Mouse (Mus musculus): ENCODE measurements around the gene Kif28. TPM values are rescaled to one million over a fixed set of nuclear protein-coding genes. Genes with fewer than 3 reads are reported as not detected.
"Not testable (repeated sequence)": the region's sequence is repeated elsewhere in the genome, so short reads cannot be mapped to it uniquely, and the experiment has no call there.

Kif28 gene
- polyA plus RNA-seq, 1 experiment from 2014 or later: not detected

- no peaks in the 10 kb centered on the region for H3K9me3 ChIP-seq
- H3K27me3 ChIP-seq: no peaks in the 10 kb centered on the region
- no peak for ATAC-seq (ENCODE audit: low FRiP score)
- 74% methylated on average over 5 of the region's 5 CpGs for WGBS
- peaks cover 28% of the 10 kb centered on the region for H3K36me3 ChIP-seq (replicated peaks)
- H3K27ac ChIP-seq: no peak overlapping the region
- H3K4me1 ChIP-seq: no peaks in the 10 kb centered on the region
- H3K4me3 ChIP-seq (replicated peaks): no peak overlapping the region
- H3K9ac ChIP-seq: no peak overlapping the region
- H3K4me2 ChIP-seq: no peak overlapping the region
Observed at GRCm38 (mm10) chr1:179688914-179689313, 56.2 kb downstream of the Kif28 start.

- H3K36me3 ChIP-seq (replicated peaks): peaks cover 33% of the 10 kb centered on the region
- H3K4me1 ChIP-seq: no peaks in the 10 kb centered on the region
- H3K9me3 ChIP-seq: no peaks in the 10 kb centered on the region
- no peaks in the 10 kb centered on the region for H3K27me3 ChIP-seq
- H3K4me3 ChIP-seq (replicated peaks): no peak overlapping the region
- WGBS: 86% methylated on average over 6 of the region's 6 CpGs
- no peak for ATAC-seq (ENCODE audit: low FRiP score)
- H3K4me2 ChIP-seq: no peak overlapping the region
- no peak overlapping the region for H3K9ac ChIP-seq
- no peak overlapping the region for H3K27ac ChIP-seq
Observed at GRCm38 (mm10) chr1:179688415-179688814, 56.7 kb downstream of the Kif28 start.

DNA sequence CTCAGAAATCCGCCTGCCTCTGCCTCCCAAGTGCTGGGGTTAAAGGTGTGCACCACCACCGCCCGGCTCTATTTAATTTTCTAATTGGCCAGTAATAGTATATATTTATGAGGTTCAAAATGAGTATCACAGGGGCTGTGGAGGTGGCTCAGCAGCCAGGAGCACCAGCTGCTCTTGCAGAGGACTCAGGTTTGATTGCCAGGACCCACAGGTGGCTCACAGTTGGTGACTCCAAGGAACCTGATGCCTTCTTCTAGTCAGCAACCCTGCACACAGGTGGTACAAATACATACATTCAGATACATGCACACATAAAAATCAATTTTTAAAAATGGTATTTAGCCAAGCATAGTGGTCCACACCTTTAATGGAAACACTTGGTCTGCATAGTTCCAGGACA lies 57.1 kb downstream of the Kif28 start:
- H3K36me3 ChIP-seq (replicated peaks): peaks cover 38% of the 10 kb centered on the region
- ATAC-seq (ENCODE audit: low FRiP score): no peak
- H3K4me3 ChIP-seq (replicated peaks): no peak overlapping the region
- WGBS: 94% methylated on average over 3 of the region's 3 CpGs
- H3K27me3 ChIP-seq: no peaks in the 10 kb centered on the region
- no peaks in the 10 kb centered on the region for H3K4me1 ChIP-seq
- no peak overlapping the region for H3K4me2 ChIP-seq
- H3K9ac ChIP-seq: no peak overlapping the region
- H3K27ac ChIP-seq: no peak overlapping the region
- no peaks in the 10 kb centered on the region for H3K9me3 ChIP-seq

- 88% methylated on average over 1 of the region's 1 CpGs for WGBS
- Histone ChIP-seq H3K4me2 (no peak overlapping the region), H3K9ac (no peak overlapping the region), H3K27ac (no peak overlapping the region), H3K9me3 (no peaks in the 10 kb centered on the region), H3K27me3 (no peaks in the 10 kb centered on the region), H3K4me3 (replicated peaks) (no peak overlapping the region), H3K4me1 (no peaks in the 10 kb centered on the region), H3K36me3 (replicated peaks) (peaks cover 42% of the 10 kb centered on the region)
- ATAC-seq (ENCODE audit: low FRiP score): no peak
Observed at GRCm38 (mm10) chr1:179687305-179687704, 57.8 kb downstream of the Kif28 start.

- Histone ChIP-seq H3K4me1 (no peaks in the 10 kb centered on the region), H3K27me3 (no peaks in the 10 kb centered on the region), H3K27ac (no peak overlapping the region), H3K4me2 (no peak overlapping the region), H3K9ac (no peak overlapping the region), H3K9me3 (no peaks in the 10 kb centered on the region), H3K36me3 (replicated peaks) (peaks cover 47% of the 10 kb centered on the region), H3K4me3 (replicated peaks) (no peak overlapping the region)
- no peak for ATAC-seq (ENCODE audit: low FRiP score)
- WGBS: 94% methylated on average over 5 of the region's 5 CpGs
Observed at GRCm38 (mm10) chr1:179686781-179687180, 58.3 kb downstream of the Kif28 start.

GRCm38 (mm10) chr1:179686348-179686747 lies 58.7 kb downstream of the Kif28 start:
- WGBS: 94% methylated on average over 6 of the region's 6 CpGs
- H3K27me3 ChIP-seq: no peaks in the 10 kb centered on the region
- H3K36me3 ChIP-seq (replicated peaks): peaks cover 50% of the 10 kb centered on the region
- no peak for ATAC-seq (ENCODE audit: low FRiP score)
- no peak overlapping the region for H3K27ac ChIP-seq
- H3K4me2 ChIP-seq: no peak overlapping the region
- no peak overlapping the region for H3K9ac ChIP-seq
- no peaks in the 10 kb centered on the region for H3K4me1 ChIP-seq
- no peak overlapping the region for H3K4me3 ChIP-seq (replicated peaks)
- no peaks in the 10 kb centered on the region for H3K9me3 ChIP-seq

DNA sequence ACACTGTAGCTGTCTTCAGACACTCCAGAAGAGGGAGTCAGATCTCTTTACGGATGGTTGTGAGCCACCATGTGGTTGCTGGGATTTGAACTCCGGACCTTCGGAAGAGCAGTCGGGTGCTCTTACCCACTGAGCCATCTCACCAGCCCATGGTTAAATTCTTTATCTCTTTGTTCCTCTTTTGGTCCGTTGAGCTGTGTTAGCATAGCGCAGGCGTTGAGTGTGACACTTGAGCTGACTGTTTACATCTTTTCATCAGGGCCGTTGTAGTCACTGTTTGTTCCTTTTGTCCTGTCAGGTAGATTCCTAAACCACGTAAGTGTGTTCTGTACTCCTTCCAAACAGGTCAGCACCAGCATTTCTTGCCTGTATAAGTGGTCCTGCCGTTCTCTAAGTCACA lies 62.3 kb downstream of the Kif28 start:
- not testable (repeated sequence) for H3K4me1 ChIP-seq; ATAC-seq (ENCODE audit: low FRiP score); H3K4me2 ChIP-seq; H3K4me3 ChIP-seq (replicated peaks); H3K9me3 ChIP-seq; H3K27ac ChIP-seq; H3K27me3 ChIP-seq; H3K9ac ChIP-seq
- WGBS: 90% methylated on average over 10 of the region's 10 CpGs
- H3K36me3 ChIP-seq (replicated peaks): peaks cover 73% of the 10 kb centered on the region

DNA sequence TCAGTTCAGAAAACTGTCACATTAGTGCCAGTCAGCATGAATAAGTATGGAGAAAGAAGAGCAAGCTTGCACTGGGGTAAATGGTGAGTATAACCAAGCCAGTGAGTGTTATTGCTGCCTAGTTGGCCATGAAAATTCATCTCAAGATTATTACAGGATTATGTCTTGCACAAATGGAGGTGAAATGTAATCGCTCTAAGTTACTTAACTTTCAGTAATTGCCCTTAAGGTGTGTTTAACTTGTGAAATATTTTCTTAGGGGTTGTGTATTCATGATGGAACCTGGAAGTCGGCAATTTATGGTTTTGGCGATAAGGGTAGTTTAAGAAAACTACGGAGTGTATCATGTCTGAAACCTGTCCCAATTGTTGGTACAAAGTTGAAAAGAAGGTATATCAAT lies 65.7 kb downstream of the Kif28 start:
- H3K4me1 ChIP-seq: no peaks in the 10 kb centered on the region
- ATAC-seq (ENCODE audit: low FRiP score): no peak
- no peak overlapping the region for H3K9ac ChIP-seq
- no peak overlapping the region for H3K4me3 ChIP-seq (replicated peaks)
- WGBS: 95% methylated on average over 4 of the region's 4 CpGs
- H3K9me3 ChIP-seq: no peaks in the 10 kb centered on the region
- H3K27ac ChIP-seq: no peak overlapping the region
- H3K36me3 ChIP-seq (replicated peaks): peaks cover 66% of the 10 kb centered on the region
- no peak overlapping the region for H3K4me2 ChIP-seq
- H3K27me3 ChIP-seq: no peaks in the 10 kb centered on the region

DNA sequence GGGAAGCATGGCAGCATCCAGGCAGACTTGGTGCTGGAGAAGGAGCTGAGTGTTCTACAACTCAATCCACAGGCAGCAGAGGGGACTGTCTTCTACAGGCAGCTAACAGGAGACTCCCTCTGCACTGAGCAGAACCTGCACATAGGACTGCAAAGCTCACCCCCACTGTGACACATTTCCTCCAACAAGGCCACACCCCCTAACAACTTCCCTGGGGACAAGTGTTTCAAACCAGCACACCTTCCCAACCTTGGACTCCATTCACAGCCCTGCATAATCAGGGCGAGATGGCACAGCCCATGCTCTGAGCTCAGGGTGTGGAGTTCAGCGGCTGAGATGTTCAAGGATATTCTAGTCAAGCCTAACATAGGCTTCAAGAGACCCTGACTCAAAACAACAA lies 68.0 kb downstream of the Kif28 start:
- H3K9ac ChIP-seq: no peak overlapping the region
- H3K4me1 ChIP-seq: no peaks in the 10 kb centered on the region
- H3K4me2 ChIP-seq: no peak overlapping the region
- no peak overlapping the region for H3K27ac ChIP-seq
- no peaks in the 10 kb centered on the region for H3K9me3 ChIP-seq
- no peak overlapping the region for H3K4me3 ChIP-seq (replicated peaks)
- WGBS: 95% methylated on average over 2 of the region's 2 CpGs
- H3K36me3 ChIP-seq (replicated peaks): peaks cover 67% of the 10 kb centered on the region
- no peaks in the 10 kb centered on the region for H3K27me3 ChIP-seq
- ATAC-seq (ENCODE audit: low FRiP score): no peak

DNA sequence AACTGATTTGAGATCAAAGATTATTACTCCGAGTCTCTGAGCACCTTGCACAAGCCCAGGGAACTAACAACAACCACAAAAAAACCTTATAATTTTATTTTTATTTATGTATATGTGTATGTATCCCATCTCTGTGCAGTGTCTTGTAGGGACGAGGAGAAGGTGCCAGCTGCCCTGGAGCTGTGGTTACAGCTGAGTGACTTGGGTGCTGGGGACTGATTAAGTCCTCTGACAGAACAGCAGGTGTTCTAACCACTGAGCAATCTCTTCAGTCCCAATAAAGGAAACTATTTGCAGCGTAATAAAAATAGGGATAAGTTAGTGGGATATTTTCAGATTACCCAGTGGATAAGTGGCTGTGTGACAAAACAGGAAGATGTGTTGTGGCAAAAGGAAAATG lies 70.7 kb downstream of the Kif28 start:
- H3K4me3 ChIP-seq (replicated peaks): no peak overlapping the region
- no peaks in the 10 kb centered on the region for H3K9me3 ChIP-seq
- H3K27me3 ChIP-seq: no peaks in the 10 kb centered on the region
- H3K36me3 ChIP-seq (replicated peaks): peaks cover 58% of the 10 kb centered on the region
- ATAC-seq (ENCODE audit: low FRiP score): no peak
- WGBS: 93% methylated on average over 3 of the region's 3 CpGs
- H3K4me2 ChIP-seq: no peak overlapping the region
- H3K4me1 ChIP-seq: peaks cover 11% of the 10 kb centered on the region
- H3K27ac ChIP-seq: no peak overlapping the region
- no peak overlapping the region for H3K9ac ChIP-seq

- ATAC-seq (ENCODE audit: low FRiP score): no peak
- H3K4me1 ChIP-seq: peaks cover 27% of the 10 kb centered on the region
- peak overlapping the region; percentile 78 for H3K9ac ChIP-seq
- WGBS: 24% methylated on average over 12 of the region's 12 CpGs
- H3K36me3 ChIP-seq (replicated peaks): peaks cover 24% of the 10 kb centered on the region
- peak overlapping the region; percentile 71 for H3K4me3 ChIP-seq (replicated peaks)
- H3K27ac ChIP-seq: peak overlapping the region; percentile 87; the same call in 1 of the 2 replicates
- H3K4me2 ChIP-seq: peak overlapping the region; percentile 70
- H3K9me3 ChIP-seq: no peaks in the 10 kb centered on the region
- no peaks in the 10 kb centered on the region for H3K27me3 ChIP-seq
Observed at GRCm38 (mm10) chr1:179668836-179669537, 76.1 kb downstream of the Kif28 start.

DNA sequence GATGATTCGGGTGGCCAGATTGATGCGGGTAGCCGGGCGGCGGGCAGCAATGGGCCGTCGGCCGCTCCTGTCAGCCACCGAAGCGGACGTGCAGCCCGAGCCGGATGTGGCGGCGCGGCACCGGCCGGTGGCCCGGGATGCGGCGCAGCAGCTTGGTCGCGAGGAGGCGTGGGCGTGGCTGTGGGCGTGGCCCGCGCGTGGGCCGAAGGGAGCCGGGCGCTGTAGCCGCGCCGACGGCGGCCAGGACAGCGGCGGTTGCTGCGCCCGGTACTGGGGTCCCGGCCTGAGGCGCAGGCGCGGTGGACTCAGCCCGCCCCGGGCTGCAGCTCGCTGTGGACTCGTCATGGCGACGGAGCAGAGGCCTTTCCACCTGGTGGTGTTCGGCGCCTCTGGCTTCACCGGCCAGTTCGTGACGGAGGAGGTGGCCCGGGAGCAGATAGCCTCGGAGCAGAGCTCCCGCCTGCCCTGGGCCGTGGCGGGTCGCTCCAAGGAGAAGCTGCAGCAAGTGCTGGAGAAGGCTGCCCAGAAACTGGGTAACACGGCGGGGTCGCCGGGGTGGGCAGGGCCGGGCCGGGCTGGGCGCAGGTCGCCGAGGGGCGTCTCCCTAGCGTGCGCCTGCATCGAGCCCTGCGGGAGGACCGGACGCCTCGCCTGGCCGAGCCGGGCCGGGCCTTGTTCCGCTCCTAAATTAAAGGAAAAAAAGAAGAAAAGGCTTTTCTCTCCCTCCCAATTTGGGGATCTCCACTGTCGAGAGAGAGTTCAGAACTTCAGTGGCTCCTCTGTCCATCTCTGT lies 76.9 kb downstream of the Kif28 start, which contains the start of gene Sccpdh:
Sccpdh (plus strand) TSS at position 198 of the 793 bp plus-strand sequence.
- Histone ChIP-seq H3K9me3 (no peaks in the 10 kb centered on the region), H3K27ac (peak within 1 kb of the TSS; percentile 87), H3K9ac (peak within 1 kb of the TSS; percentile 78), H3K4me2 (peak within 1 kb of the TSS; percentile 70), H3K27me3 (no peaks in the 10 kb centered on the region), H3K4me1 (peaks cover 27% of the 10 kb centered on the region), H3K4me3 (replicated peaks) (peak within 1 kb of the TSS; percentile 71), H3K36me3 (replicated peaks) (peaks cover 18% of the 10 kb centered on the region)
- WGBS: under 1% methylated on average over 84 of the region's 84 CpGs
- ATAC-seq (ENCODE audit: low FRiP score): peak; percentile 97

Measured in forebrain, embryonic 12.5 days (tissue).